Mouse (Mus musculus) forebrain, postnatal 0 days (tissue): ENCODE data around the gene Fut7. TPM values are rescaled to one million over a fixed set of nuclear protein-coding genes. Genes with fewer than 3 reads are reported as not detected.
A peak's percentile ranks its signal among the peaks of the same experiment; 100 is the strongest.

Experiments used
- ATAC-seq: fragments of 200-750 bp; cut with Nextera tagmentation; 2 replicates; pipeline ENCODE4 v1.8.0; 2017; ENCODE audit warnings: mild to moderate bottlenecking, moderate library complexity
- DNase-seq: peaks from one replicate; pipeline ENCODE4 v3.0.0-alpha.2; 2015
- H3K27ac ChIP-seq: fragments of 300-500 bp; sonication (generic); 2 replicates; pipeline ENCODE4 v1.5.1; 2014; ENCODE audit warnings: low read depth, mild to moderate bottlenecking, antibody characterized with exemption, low read length, moderate library complexity, mixed read lengths
- H3K27me3 ChIP-seq: fragments of 300-500 bp; sonication (generic); 2 replicates; pipeline ENCODE4 v1.6.1; 2014; ENCODE audit warnings: mild to moderate bottlenecking, low read length, mixed read lengths; ENCODE audit not compliant: insufficient read depth
- H3K36me3 ChIP-seq: fragments of 300-500 bp; sonication (generic); 2 replicates; pipeline ENCODE4 v1.6.1; 2014; ENCODE audit warnings: mild to moderate bottlenecking, moderate library complexity; ENCODE audit not compliant: insufficient read depth
- H3K4me1 ChIP-seq: fragments of 300-500 bp; sonication (generic); 2 replicates; pipeline ENCODE4 v1.6.1; 2014; ENCODE audit warnings: antibody characterized with exemption; ENCODE audit not compliant: insufficient read depth
- H3K4me2 ChIP-seq: fragments of 300-500 bp; sonication (generic); 2 replicates; pipeline ENCODE4 v1.6.1; 2014; ENCODE audit warnings: low read depth, mild to moderate bottlenecking, moderate library complexity
- H3K4me3 ChIP-seq: fragments of 300-500 bp; sonication (generic); 2 replicates; pipeline ENCODE4 v1.5.1; 2014; ENCODE audit warnings: low read depth, low read length, mixed read lengths
- H3K9ac ChIP-seq: fragments of 300-500 bp; sonication (generic); 2 replicates; pipeline ENCODE4 v1.6.1; 2014; ENCODE audit warnings: mild to moderate bottlenecking
- H3K9me3 ChIP-seq: fragments of 300-500 bp; sonication (generic); 2 replicates; pipeline ENCODE4 v1.6.1; 2016; ENCODE audit warnings: low read length
- CTCF ChIP-seq: sonication (generic); IDR thresholded peaks from 2 replicates; pipeline ENCODE4 v1.5.1; 2016; ENCODE audit warnings: antibody characterized with exemption, control low read depth, low read depth
- WGBS: fragments of 180-500 bp; shearing (Covaris S2); extraction: QIAGEN DNeasy Blood & Tissue Kit; methylation state at CpG from one replicate; pipeline ENCODE4 v1.1.7; 2014; 5-methylcytosine and 5-hydroxymethylcytosine counted together
- polyA plus RNA-seq: library from polyadenylated mRNA; unstranded; fragments of >200 nt; fragmentation: Nextera tagmentation; extraction: Ambion mirVana; gene quantifications from 2 replicates; pipeline ENCODE4 v1.2.1, GENCODE M21; 2015
- total RNA-seq: library from RNA; depleted of rRNA; stranded (reverse); fragments of >200 nt; gene quantifications from 2 replicates; pipeline ENCODE4 v1.2.3, GENCODE M21; 2014

Fut7 gene
- total and polyA plus RNA-seq, 2 experiments from 2014 or later, result 0.17 to 1.3 TPM

- Histone ChIP-seq H3K4me1 (no peaks in the 10 kb centered on the region), H3K9me3 (no peaks in the 10 kb centered on the region), H3K36me3 (no peaks in the 10 kb centered on the region), H3K27ac (no peak overlapping the region), H3K9ac (no peak overlapping the region), H3K4me3 (no peak overlapping the region), H3K27me3 (no peaks in the 10 kb centered on the region; the same call in 1 of the 2 replicates), H3K4me2 (no peak overlapping the region)
- no peak for ATAC-seq
- TF ChIP-seq CTCF, result no peak
- no peak for DNase-seq
- WGBS, result 62% methylated on average over 1 of the region's 1 CpGs
Measured at GRCm38 (mm10) chr2:25423626-25424025, 559 bp downstream of the Fut7 start.

DNA sequence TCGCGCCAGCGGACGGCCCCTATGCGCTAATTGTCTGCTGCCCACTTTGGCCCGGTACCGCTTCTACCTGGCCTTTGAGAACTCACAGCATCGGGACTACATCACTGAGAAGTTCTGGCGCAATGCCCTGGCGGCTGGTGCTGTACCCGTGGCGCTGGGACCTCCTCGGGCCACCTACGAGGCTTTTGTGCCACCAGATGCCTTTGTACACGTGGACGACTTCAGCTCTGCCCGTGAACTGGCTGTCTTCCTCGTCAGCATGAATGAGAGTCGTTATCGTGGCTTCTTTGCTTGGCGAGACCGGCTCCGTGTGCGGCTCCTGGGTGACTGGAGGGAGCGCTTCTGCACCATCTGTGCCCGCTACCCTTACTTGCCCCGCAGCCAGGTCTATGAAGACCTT lies 2.4 kb downstream of the Fut7 start:
- Histone ChIP-seq H3K4me2 (no peak overlapping the region), H3K27me3 (no peaks in the 10 kb centered on the region; the same call in 1 of the 2 replicates), H3K4me3 (no peak overlapping the region), H3K4me1 (peaks cover 4% of the 10 kb centered on the region), H3K27ac (no peak overlapping the region), H3K9ac (no peak overlapping the region), H3K36me3 (no peaks in the 10 kb centered on the region), H3K9me3 (no peaks in the 10 kb centered on the region)
- TF ChIP-seq CTCF, result no peak
- 37% methylated on average over 27 of the region's 27 CpGs for WGBS
- ATAC-seq, result no peak
- DNase-seq, result no peak

DNA sequence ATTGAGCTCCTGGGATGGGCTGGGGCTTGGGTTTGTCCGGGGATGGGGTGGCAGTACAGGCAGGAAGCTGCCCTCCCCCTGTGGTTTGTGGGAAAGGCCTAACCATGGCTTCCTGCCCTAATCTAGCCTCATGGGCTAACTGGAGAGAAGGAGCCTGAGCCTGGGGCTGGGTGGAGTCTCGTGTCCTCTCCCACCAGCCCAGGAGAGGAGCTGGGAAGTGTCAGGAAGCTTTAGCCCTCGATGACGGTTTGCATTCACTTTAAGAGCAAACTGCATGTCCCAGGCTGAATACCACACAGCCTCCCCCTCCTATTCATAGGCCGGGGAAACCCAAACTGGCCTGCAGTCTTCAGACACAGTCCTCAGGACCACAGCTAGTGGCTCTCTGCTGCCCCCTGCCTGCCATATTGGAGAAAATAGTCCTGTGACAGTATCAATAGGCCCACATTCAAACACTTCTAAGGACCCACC lies 3.7 kb downstream of the Fut7 start:
- no peak overlapping the region for H3K9ac ChIP-seq
- no peaks in the 10 kb centered on the region; the same call in 1 of the 2 replicates for H3K36me3 ChIP-seq
- no peaks in the 10 kb centered on the region; the same call in 1 of the 2 replicates for H3K27me3 ChIP-seq
- H3K9me3 ChIP-seq, result no peaks in the 10 kb centered on the region
- peaks cover 4% of the 10 kb centered on the region for H3K4me1 ChIP-seq
- no peak overlapping the region for H3K4me3 ChIP-seq
- H3K4me2 ChIP-seq, result no peak overlapping the region
- peak; percentile 24 for ATAC-seq
- DNase-seq, result peak; percentile 88
- 39% methylated on average over 5 of the region's 5 CpGs for WGBS
- TF ChIP-seq CTCF, result peak; percentile 92
- H3K27ac ChIP-seq, result no peak overlapping the region

DNA sequence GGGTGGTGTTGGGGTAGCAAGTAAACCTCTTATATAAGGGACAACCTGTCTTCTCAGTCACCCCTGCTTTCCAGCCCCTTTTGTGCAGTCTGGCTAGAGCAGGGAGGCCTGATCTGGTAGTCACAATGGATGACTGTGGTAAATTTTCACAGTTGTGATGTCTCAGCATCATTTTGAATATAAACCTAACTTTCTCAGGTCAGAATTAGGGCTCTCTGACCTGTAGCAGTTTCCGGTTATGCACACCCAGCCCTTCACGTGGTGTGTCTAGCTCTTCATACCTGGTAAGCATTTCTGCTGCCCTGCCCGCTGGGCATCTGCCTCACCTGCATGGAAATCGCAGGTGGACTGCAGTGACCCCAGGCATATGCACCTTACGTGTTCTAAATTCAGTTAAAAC lies 4.2 kb downstream of the Fut7 start:
- Histone ChIP-seq H3K27me3 (no peaks in the 10 kb centered on the region; the same call in 1 of the 2 replicates), H3K4me2 (no peak overlapping the region), H3K27ac (no peak overlapping the region), H3K4me1 (peaks cover 4% of the 10 kb centered on the region), H3K9ac (no peak overlapping the region), H3K9me3 (no peaks in the 10 kb centered on the region), H3K36me3 (no peaks in the 10 kb centered on the region; the same call in 1 of the 2 replicates), H3K4me3 (no peak overlapping the region)
- ATAC-seq, result no peak
- WGBS, result 90% methylated on average over 5 of the region's 5 CpGs
- no peak for TF ChIP-seq CTCF
- no peak for DNase-seq

GRCm38 (mm10) chr2:25428442-25429236 lies 5.6 kb downstream of the Fut7 start, which contains the start of gene Abca2:
Gene Abca2, plus strand, starts transcription at chr2:25428703.
- Histone ChIP-seq H3K4me2 (peak within 1 kb of the TSS; percentile 80), H3K36me3 (peaks cover 12% of the 10 kb centered on the region), H3K4me3 (peak within 1 kb of the TSS; percentile 74), H3K27me3 (no peaks in the 10 kb centered on the region; the same call in 1 of the 2 replicates), H3K9ac (peak within 1 kb of the TSS; percentile 87), H3K4me1 (peaks cover 4% of the 10 kb centered on the region), H3K27ac (peak within 1 kb of the TSS; percentile 86), H3K9me3 (no peaks in the 10 kb centered on the region)
- DNase-seq (peak; percentile 96), ATAC-seq (peak; percentile 97)
- TF ChIP-seq CTCF, result peak; percentile 96
- WGBS, result under 1% methylated on average over 86 of the region's 89 CpGs

- peaks cover 18% of the 10 kb centered on the region for H3K36me3 ChIP-seq
- no peak for ATAC-seq
- H3K27me3 ChIP-seq, result no peaks in the 10 kb centered on the region; the same call in 1 of the 2 replicates
- H3K9me3 ChIP-seq, result no peaks in the 10 kb centered on the region
- H3K4me1 ChIP-seq, result peaks cover 4% of the 10 kb centered on the region
- no peak for DNase-seq
- TF ChIP-seq CTCF, result no peak
- peak overlapping the region; percentile 74 for H3K4me3 ChIP-seq
- H3K27ac ChIP-seq, result peak overlapping the region; percentile 86; the same call in 1 of the 2 replicates
- 39% methylated on average over 5 of the region's 5 CpGs for WGBS
- H3K4me2 ChIP-seq, result peak overlapping the region; percentile 80
- peak overlapping the region; percentile 87 for H3K9ac ChIP-seq
Measured at GRCm38 (mm10) chr2:25429435-25430180, 6.5 kb downstream of the Fut7 start.
